Mouse (Mus musculus): ENCODE measurements around the gene Cacng3.

DNA sequence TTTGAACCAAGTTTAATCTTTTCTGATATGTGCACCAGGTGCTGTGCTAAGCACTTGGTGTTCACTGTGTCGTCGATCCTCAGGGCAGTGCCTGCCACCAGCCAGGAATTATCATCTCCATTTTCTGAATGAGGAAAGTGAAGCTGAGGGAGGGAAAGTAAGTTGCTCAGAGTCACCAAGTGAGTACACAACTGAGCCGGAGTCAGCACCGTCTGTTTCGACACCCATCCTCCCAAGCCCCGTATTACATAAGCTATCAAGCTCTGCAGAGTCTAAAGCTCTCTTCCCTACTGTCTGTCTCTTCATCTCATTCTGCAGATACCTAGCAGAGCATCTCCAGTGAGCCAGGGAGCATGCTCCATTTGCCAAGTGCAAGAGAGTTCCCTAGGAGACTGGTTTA, 124.8 kb downstream of the Cacng3 start:
- TF ChIP-seq MYOD1 (IDR thresholded peaks at IDR 0.05; ENCODE audit: control insufficient read depth, insufficient read length, low read depth), result no peak
- TF ChIP-seq CTCF (IDR thresholded peaks at IDR 0.05; ENCODE audit: control insufficient read depth, insufficient read depth, insufficient read length), result no peak
- no peak for TF ChIP-seq USF1 (IDR thresholded peaks at IDR 0.05; ENCODE audit: low read depth)

Data from C2C12 (cell line).